Mouse (Mus musculus) kidney, postnatal 0 days (tissue): ENCODE results near the gene Eml2. TPM values are rescaled to one million over a fixed set of nuclear protein-coding genes. Genes with fewer than 3 reads are reported as not detected.
A peak's percentile ranks its signal among the peaks of the same experiment; 100 is the strongest.

Source experiments
- ATAC-seq: fragments of 200-750 bp; cut with Nextera tagmentation; replicated peaks from 2 replicates; pipeline ENCODE4 v1.8.0; 2017; ENCODE audit warnings: low read depth, moderate number of reproducible peaks, moderate TSS enrichment, moderate library complexity; ENCODE audit not compliant: low FRiP score
- DNase-seq: peaks from one replicate; pipeline ENCODE4 v3.0.0-alpha.2; 2016; ENCODE audit warnings: low spot score
- H3K27ac ChIP-seq: fragments of 300-500 bp; sonication (generic); 2 replicates; pipeline ENCODE4 v1.5.1; 2014; ENCODE audit warnings: mild to moderate bottlenecking
- H3K27me3 ChIP-seq: fragments of 300-500 bp; sonication (generic); 2 replicates; pipeline ENCODE4 v1.6.1; 2014; ENCODE audit warnings: low read length, mixed read lengths; ENCODE audit not compliant: insufficient read depth
- H3K36me3 ChIP-seq: fragments of 300-500 bp; sonication (generic); 2 replicates; pipeline ENCODE4 v1.6.1; 2014; ENCODE audit warnings: low read length, mixed read lengths; ENCODE audit not compliant: insufficient read depth
- H3K4me1 ChIP-seq: fragments of 300-500 bp; sonication (generic); replicated peaks from 2 replicates; pipeline ENCODE4 v1.6.1; 2014; ENCODE audit warnings: antibody characterized with exemption, low read length, mixed read lengths; ENCODE audit not compliant: insufficient read depth
- H3K4me2 ChIP-seq: fragments of 300-500 bp; sonication (generic); 2 replicates; pipeline ENCODE4 v1.6.1; 2014; ENCODE audit warnings: mild to moderate bottlenecking, low read length, moderate library complexity, mixed read lengths
- H3K4me3 ChIP-seq: fragments of 300-500 bp; sonication (generic); replicated peaks from 2 replicates; pipeline ENCODE4 v1.5.1; 2014; ENCODE audit warnings: low read depth, low read length
- H3K9ac ChIP-seq: fragments of 300-500 bp; sonication (generic); 2 replicates; pipeline ENCODE4 v1.6.1; 2014; ENCODE audit warnings: low read depth, low read length
- H3K9me3 ChIP-seq: fragments of 300-500 bp; sonication (generic); replicated peaks from 2 replicates; pipeline ENCODE4 v1.6.1; 2016; ENCODE audit warnings: low read length, inconsistent platforms, mixed read lengths
- CTCF ChIP-seq: IDR thresholded peaks from 2 replicates; pipeline ENCODE4 v1.5.1; 2016; ENCODE audit warnings: antibody characterized with exemption, low read depth, mild to moderate bottlenecking, moderate library complexity
- WGBS: fragments of 180-500 bp; shearing (Covaris S2); extraction: QIAGEN DNeasy Blood & Tissue Kit; methylation state at CpG from one replicate; pipeline ENCODE4 v1.1.7; 2014; 5-methylcytosine and 5-hydroxymethylcytosine counted together
- polyA plus RNA-seq: library from polyadenylated mRNA; unstranded; fragments of >200 nt; fragmentation: Nextera tagmentation; extraction: Ambion mirVana; gene quantifications from 2 replicates; pipeline ENCODE4 v1.2.1, GENCODE M21; 2015

Eml2 gene
- polyA plus RNA-seq, 1 experiment from 2014 or later, result 10.6 TPM

- no peak overlapping the region for H3K27ac ChIP-seq
- H3K4me3 ChIP-seq, result no peak overlapping the region
- H3K4me2 ChIP-seq, result no peak overlapping the region
- DNase-seq, result no peak
- H3K9me3 ChIP-seq, result no peaks in the 10 kb centered on the region
- H3K27me3 ChIP-seq, result no peaks in the 10 kb centered on the region
- WGBS, result 73% methylated on average over 5 of the region's 5 CpGs
- no peak for TF ChIP-seq CTCF
- ATAC-seq, result no peak
- no peak overlapping the region for H3K9ac ChIP-seq
- H3K4me1 ChIP-seq, result peaks cover 1% of the 10 kb centered on the region; the same call in 1 of the 2 replicates
- H3K36me3 ChIP-seq, result no peaks in the 10 kb centered on the region
Measured at GRCm38 (mm10) chr7:19234652-19235051, 58.4 kb downstream of the Eml2 start.

GRCm38 (mm10) chr7:19235092-19235671 lies 59.0 kb downstream of the Eml2 start:
- Histone ChIP-seq H3K4me1 (no peaks in the 10 kb centered on the region), H3K36me3 (no peaks in the 10 kb centered on the region), H3K27me3 (no peaks in the 10 kb centered on the region), H3K27ac (no peak overlapping the region), H3K9me3 (no peaks in the 10 kb centered on the region), H3K9ac (no peak overlapping the region), H3K4me2 (no peak overlapping the region), H3K4me3 (no peak overlapping the region)
- TF ChIP-seq CTCF, result no peak
- DNase-seq (no peak), ATAC-seq (no peak)
- 91% methylated on average over 2 of the region's 2 CpGs for WGBS

- no peak overlapping the region for H3K27ac ChIP-seq
- ATAC-seq (no peak), DNase-seq (no peak)
- H3K4me3 ChIP-seq, result no peak overlapping the region
- no peaks in the 10 kb centered on the region for H3K9me3 ChIP-seq
- H3K4me1 ChIP-seq, result no peaks in the 10 kb centered on the region
- H3K27me3 ChIP-seq, result no peaks in the 10 kb centered on the region
- WGBS, result 60% methylated on average over 2 of the region's 2 CpGs
- H3K9ac ChIP-seq, result no peak overlapping the region
- TF ChIP-seq CTCF, result no peak
- H3K4me2 ChIP-seq, result no peak overlapping the region
- H3K36me3 ChIP-seq, result no peaks in the 10 kb centered on the region
Measured at GRCm38 (mm10) chr7:19236411-19236810, 60.2 kb downstream of the Eml2 start.

GRCm38 (mm10) chr7:19238344-19238743 lies 62.1 kb downstream of the Eml2 start:
- H3K36me3 ChIP-seq, result no peaks in the 10 kb centered on the region
- DNase-seq (no peak), ATAC-seq (no peak)
- WGBS, result 96% methylated on average over 4 of the region's 4 CpGs
- H3K9me3 ChIP-seq, result no peaks in the 10 kb centered on the region
- no peak overlapping the region for H3K27ac ChIP-seq
- no peaks in the 10 kb centered on the region for H3K4me1 ChIP-seq
- H3K27me3 ChIP-seq, result no peaks in the 10 kb centered on the region
- no peak overlapping the region for H3K4me2 ChIP-seq
- no peak overlapping the region for H3K9ac ChIP-seq
- H3K4me3 ChIP-seq, result no peak overlapping the region
- no peak for TF ChIP-seq CTCF

GRCm38 (mm10) chr7:19239423-19239822 lies 63.2 kb downstream of the Eml2 start:
- DNase-seq (peak; percentile 93), ATAC-seq (peak; percentile 87)
- H3K9me3 ChIP-seq, result no peaks in the 10 kb centered on the region
- H3K36me3 ChIP-seq, result no peaks in the 10 kb centered on the region
- H3K4me2 ChIP-seq, result no peak overlapping the region
- peak; percentile 98 for TF ChIP-seq CTCF
- 0% methylated on average over 1 of the region's 1 CpGs for WGBS
- no peak overlapping the region for H3K9ac ChIP-seq
- H3K4me3 ChIP-seq, result no peak overlapping the region
- no peak overlapping the region for H3K27ac ChIP-seq
- no peaks in the 10 kb centered on the region for H3K4me1 ChIP-seq
- H3K27me3 ChIP-seq, result no peaks in the 10 kb centered on the region

- Histone ChIP-seq H3K4me1 (no peaks in the 10 kb centered on the region), H3K4me3 (no peak overlapping the region), H3K27me3 (no peaks in the 10 kb centered on the region), H3K9ac (no peak overlapping the region), H3K4me2 (no peak overlapping the region), H3K27ac (no peak overlapping the region), H3K36me3 (0 out of 2 replicates have a peak, but pooled peaks cover 3% of the 10 kb centered on the region), H3K9me3 (no peaks in the 10 kb centered on the region)
- no peak for TF ChIP-seq CTCF
- ATAC-seq, result no peak; the same call in 1 of the 2 replicates
- 72% methylated on average over 3 of the region's 4 CpGs for WGBS
- DNase-seq, result no peak
Measured at GRCm38 (mm10) chr7:19239986-19240385, 63.8 kb downstream of the Eml2 start.

GRCm38 (mm10) chr7:19240905-19241463 lies 64.8 kb downstream of the Eml2 start:
- Histone ChIP-seq H3K4me2 (no peak overlapping the region), H3K9me3 (no peaks in the 10 kb centered on the region), H3K27me3 (no peaks in the 10 kb centered on the region), H3K36me3 (0 out of 2 replicates have a peak, but pooled peaks cover 12% of the 10 kb centered on the region), H3K4me1 (no peaks in the 10 kb centered on the region), H3K4me3 (no peak overlapping the region), H3K27ac (no peak overlapping the region), H3K9ac (no peak overlapping the region)
- WGBS, result 83% methylated on average over 8 of the region's 8 CpGs
- DNase-seq (no peak), ATAC-seq (no peak)
- TF ChIP-seq CTCF, result no peak
